Mouse (Mus musculus): ENCODE measurements around the gene 9230112D13Rik. TPM values are rescaled to one million over a fixed set of nuclear protein-coding genes. Genes with fewer than 3 reads are reported as not detected.

9230112D13Rik gene
- not detected for polyA plus RNA-seq (2014; fragmentation: Illumina TruSeq; extraction: RNeasy Lipid Tissue Mini Kit (QIAGEN cat#74804))

GRCm38 (mm10) chr14:34522701-34523100 is at the start of gene 9230112D13Rik:
TSS of gene 9230112D13Rik (minus strand) at chr14:34522801.

GRCm38 (mm10) chr14:34503325-34503647 is 19.3 kb downstream of the 9230112D13Rik start, which contains the start of gene Bmpr1a:
TSS of gene Bmpr1a (minus strand) at chr14:34503341.

Other genes starting within 250 kb of the 9230112D13Rik start
- gene Shld2, start 212.3 kb downstream of the 9230112D13Rik start, polyA plus RNA-seq (2014; fragmentation: Illumina TruSeq; extraction: RNeasy Lipid Tissue Mini Kit (QIAGEN cat#74804)), result 24.2 TPM
- 207 TPM for gene Glud1, start 212.1 kb downstream of the 9230112D13Rik start, polyA plus RNA-seq (2014; fragmentation: Illumina TruSeq; extraction: RNeasy Lipid Tissue Mini Kit (QIAGEN cat#74804))
- gene Fam25c, start 167.4 kb downstream of the 9230112D13Rik start, polyA plus RNA-seq (2014; fragmentation: Illumina TruSeq; extraction: RNeasy Lipid Tissue Mini Kit (QIAGEN cat#74804)), result not detected
- not detected for gene Sncg, start 148.0 kb downstream of the 9230112D13Rik start, polyA plus RNA-seq (2014; fragmentation: Illumina TruSeq; extraction: RNeasy Lipid Tissue Mini Kit (QIAGEN cat#74804))
- 10.0 TPM for gene Mmrn2, start 147.3 kb downstream of the 9230112D13Rik start, polyA plus RNA-seq (2014; fragmentation: Illumina TruSeq; extraction: RNeasy Lipid Tissue Mini Kit (QIAGEN cat#74804))
- gene Bmpr1a, start 19.5 kb downstream of the 9230112D13Rik start, polyA plus RNA-seq (2014; fragmentation: Illumina TruSeq; extraction: RNeasy Lipid Tissue Mini Kit (QIAGEN cat#74804)), result 300 TPM
- gene Ldb3, start 65.9 kb upstream of the 9230112D13Rik start, polyA plus RNA-seq (2014; fragmentation: Illumina TruSeq; extraction: RNeasy Lipid Tissue Mini Kit (QIAGEN cat#74804)), result 4.1 TPM
- not detected for gene Opn4, start 77.3 kb upstream of the 9230112D13Rik start, polyA plus RNA-seq (2014; fragmentation: Illumina TruSeq; extraction: RNeasy Lipid Tissue Mini Kit (QIAGEN cat#74804))
- gene Wapl, start 151.1 kb upstream of the 9230112D13Rik start, polyA plus RNA-seq (2014; fragmentation: Illumina TruSeq; extraction: RNeasy Lipid Tissue Mini Kit (QIAGEN cat#74804)), result 278 TPM